Mouse (Mus musculus): Measurements from ENCODE around the gene Cmklr1. TPM values are rescaled to one million over a fixed set of nuclear protein-coding genes. Genes with fewer than 3 reads are reported as not detected.

The Cmklr1 gene
- total RNA-seq, 2 experiments from 2014 or later, result 0.94 TPM; not detected in 1

- ATAC-seq (replicated peaks; ENCODE audit: poor library complexity), result no peak
These were observed 4.0 kb upstream of the Cmklr1 start for GRCm38 (mm10) chr5:113654206-113654605.

- no peak for ATAC-seq (replicated peaks; ENCODE audit: poor library complexity)
These were observed 2.0 kb upstream of the Cmklr1 start for GRCm38 (mm10) chr5:113652215-113652614.

GRCm38 (mm10) chr5:113648647-113649211, 1.5 kb downstream of the Cmklr1 start:
- ATAC-seq (replicated peaks; ENCODE audit: poor library complexity), result peak; percentile 38

GRCm38 (mm10) chr5:113647141-113647540, 3.1 kb downstream of the Cmklr1 start:
- no peak; the same call in 1 of the 2 replicates for ATAC-seq (replicated peaks; ENCODE audit: poor library complexity)

DNA sequence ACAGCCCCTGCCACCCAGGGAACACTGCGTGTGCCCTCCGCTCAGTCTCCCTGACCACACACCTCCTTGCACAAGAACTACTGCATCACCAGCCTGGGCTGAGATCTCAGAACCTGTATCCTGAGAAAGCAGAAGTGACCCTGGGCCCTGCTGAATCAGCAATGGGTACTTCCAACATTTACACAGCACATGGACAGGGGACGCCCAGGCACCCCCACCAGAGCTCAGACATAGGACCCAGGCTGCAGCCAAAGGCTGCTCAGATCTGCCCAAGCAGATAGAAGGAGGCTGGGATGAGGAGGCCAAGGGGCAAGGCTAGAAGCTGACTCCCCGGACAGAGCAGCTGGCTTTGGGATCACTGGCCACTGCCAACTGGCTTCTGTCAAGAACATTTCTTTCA, 5.7 kb downstream of the Cmklr1 start:
- peak; percentile 83 for ATAC-seq (replicated peaks; ENCODE audit: poor library complexity)

- ATAC-seq (replicated peaks; ENCODE audit: poor library complexity), result peak; percentile 70
These were observed 6.9 kb downstream of the Cmklr1 start for GRCm38 (mm10) chr5:113643107-113643848.

GRCm38 (mm10) chr5:113641066-113641465, 9.2 kb downstream of the Cmklr1 start:
- ATAC-seq (replicated peaks; ENCODE audit: poor library complexity), result no peak

GRCm38 (mm10) chr5:113639126-113639525, 11.1 kb downstream of the Cmklr1 start:
- ATAC-seq (replicated peaks; ENCODE audit: poor library complexity), result no peak

- ATAC-seq (replicated peaks; ENCODE audit: poor library complexity), result no peak
These were observed 12.2 kb downstream of the Cmklr1 start for GRCm38 (mm10) chr5:113638055-113638454.

- no peak for ATAC-seq (replicated peaks; ENCODE audit: poor library complexity)
These were observed 12.6 kb downstream of the Cmklr1 start for GRCm38 (mm10) chr5:113637631-113638030.

DNA sequence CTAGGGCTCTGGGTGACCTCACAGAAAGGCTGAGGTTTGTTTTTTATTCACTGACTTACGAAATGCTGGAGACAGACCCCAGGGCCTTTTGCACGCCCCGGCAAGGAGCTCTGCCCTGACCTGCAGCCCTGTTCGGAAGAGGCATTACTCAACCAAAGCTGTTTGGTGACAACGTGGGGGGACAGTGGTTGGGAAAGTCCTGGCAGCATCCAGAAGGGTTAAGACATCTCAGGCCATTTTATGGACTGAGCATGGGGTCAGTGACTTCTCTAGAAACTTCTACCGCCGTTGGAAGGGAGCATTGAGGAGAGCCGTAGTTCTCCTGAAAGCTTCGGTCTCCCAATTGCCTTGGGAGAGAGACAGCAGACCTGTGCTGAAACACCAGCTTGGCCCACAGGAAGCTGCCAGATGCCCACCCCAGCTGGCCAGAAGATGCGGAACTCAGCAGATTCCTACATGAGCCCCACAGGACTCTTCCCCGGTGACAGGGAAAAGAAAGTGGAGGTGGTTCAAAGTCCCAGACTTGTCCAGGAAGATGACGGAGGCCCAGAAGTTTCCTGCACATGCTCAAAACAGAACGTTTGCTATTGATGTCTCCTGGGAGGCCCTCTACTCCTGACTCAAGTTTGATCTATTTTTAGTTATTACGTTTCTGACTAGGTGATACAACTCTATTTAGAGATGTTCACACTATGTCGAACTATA, 14.2 kb downstream of the Cmklr1 start:
- no peak; the same call in 1 of the 2 replicates for ATAC-seq (replicated peaks; ENCODE audit: poor library complexity)

DNA sequence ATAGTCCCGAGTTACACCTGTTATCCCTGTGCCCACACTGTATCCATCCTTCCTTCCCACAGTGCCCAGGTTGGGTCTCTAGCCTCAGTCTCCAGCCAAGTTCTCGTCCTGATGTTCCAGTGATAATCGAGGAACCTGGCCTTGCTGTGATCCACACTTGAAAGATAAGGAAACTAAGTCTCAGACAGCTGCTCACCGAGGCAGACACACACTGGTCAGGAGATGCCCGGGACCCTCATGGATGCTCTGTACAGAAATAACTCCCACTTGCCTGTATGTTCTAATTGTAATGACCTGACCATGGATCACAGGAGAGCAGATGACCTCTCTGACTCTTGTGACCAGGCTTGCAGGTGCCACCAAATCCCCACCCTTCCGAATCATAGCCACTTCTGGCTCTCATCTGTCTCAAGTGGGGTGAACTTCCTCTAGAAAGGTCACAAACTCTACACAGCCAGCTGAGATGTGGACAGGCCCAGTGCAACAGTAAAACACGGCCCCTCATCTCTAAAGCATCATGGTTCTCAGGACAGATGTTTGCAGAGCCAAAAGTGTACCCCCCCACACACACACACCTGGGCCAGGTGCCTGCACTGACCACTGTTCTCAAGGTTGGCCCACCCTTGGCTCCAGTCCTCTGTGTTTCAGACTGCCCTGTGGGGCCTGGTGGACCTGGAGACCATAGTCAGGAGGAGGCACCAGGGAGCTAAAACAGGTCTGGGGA, 15.2 kb downstream of the Cmklr1 start:
- no peak for ATAC-seq (replicated peaks; ENCODE audit: poor library complexity)

GRCm38 (mm10) chr5:113634024-113634651, 16.1 kb downstream of the Cmklr1 start:
- ATAC-seq (replicated peaks; ENCODE audit: poor library complexity), result peak; percentile 47

GRCm38 (mm10) chr5:113633037-113633714, 17.1 kb downstream of the Cmklr1 start:
- no peak for ATAC-seq (replicated peaks; ENCODE audit: poor library complexity)

- no peak for ATAC-seq (replicated peaks; ENCODE audit: poor library complexity)
These were observed 20.1 kb downstream of the Cmklr1 start for GRCm38 (mm10) chr5:113630116-113630515.

DNA sequence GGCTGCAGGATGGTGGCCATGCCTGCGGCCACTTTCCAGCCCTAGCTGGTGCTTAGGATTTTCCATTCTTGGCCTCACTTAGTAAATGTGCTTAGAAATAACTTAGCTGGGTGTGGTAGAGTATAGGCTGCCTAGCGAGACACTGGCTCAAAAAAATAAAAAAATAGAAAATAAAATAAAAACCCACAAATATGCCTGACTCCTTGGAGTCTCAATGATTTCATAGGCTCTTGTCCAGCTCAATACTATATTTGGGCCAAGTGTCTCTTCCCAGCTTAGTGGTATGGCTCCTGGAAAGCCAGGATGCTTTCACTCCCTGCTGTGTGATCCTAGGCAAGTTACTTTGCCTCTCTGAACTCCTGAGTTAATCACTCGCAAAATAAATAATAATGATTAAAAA, 21.0 kb downstream of the Cmklr1 start:
- no peak for ATAC-seq (replicated peaks; ENCODE audit: poor library complexity)

DNA sequence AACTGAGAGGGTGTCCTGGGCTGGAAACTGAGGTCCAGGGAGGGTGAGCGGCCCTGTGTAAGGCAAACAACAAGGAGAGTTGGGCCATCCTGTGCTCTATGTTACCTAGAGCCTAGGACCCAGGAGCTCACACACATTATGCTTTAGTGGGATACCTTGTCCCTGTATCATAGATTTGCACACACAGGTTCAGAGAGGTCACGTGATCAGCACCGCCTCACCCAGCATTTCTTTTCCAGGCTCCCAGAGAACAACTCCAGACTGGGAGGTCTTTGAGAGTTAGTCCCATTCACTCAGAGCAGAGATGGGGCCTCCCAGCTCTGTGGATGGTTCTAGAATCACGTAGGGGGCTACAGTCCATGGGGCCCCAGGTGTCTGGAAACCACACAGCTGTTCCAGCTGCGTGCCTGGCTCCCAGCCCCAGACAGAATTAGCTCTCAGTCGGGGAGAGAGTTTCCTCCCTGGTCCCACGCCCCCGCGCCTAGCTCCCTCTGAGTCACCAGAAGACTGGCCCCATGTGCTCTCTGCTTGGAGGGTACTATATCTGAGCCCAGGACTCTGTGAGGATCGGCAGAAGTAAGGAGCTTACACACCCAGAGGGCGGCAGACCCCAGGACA, 22.3 kb downstream of the Cmklr1 start:
- no peak for ATAC-seq (replicated peaks; ENCODE audit: poor library complexity)

- ATAC-seq (replicated peaks; ENCODE audit: poor library complexity), result no peak
These were observed 23.2 kb downstream of the Cmklr1 start for GRCm38 (mm10) chr5:113626991-113627390.

- peak; percentile 86 for ATAC-seq (replicated peaks; ENCODE audit: poor library complexity)
These were observed 23.9 kb downstream of the Cmklr1 start for GRCm38 (mm10) chr5:113626352-113626751.

DNA sequence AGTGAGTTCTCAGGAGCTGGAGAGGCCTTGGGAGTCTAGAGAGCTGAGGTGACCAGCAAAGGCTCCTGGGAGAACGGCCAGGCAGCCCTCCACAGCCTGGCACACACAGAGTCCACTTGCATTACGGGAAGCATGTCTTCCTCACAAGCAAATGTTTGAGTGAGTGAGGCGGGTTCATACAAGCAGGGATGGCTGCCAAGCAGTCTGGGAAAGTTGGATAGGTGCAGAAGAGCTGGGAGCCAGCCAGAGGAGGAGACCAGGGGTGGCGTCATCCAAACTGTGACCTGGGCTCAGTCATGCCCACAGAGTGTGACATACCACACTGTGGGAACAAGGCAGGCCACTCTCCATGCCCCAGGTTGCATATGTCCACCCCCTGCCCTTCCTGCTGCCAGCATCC, 25.2 kb downstream of the Cmklr1 start:
- no peak for ATAC-seq (replicated peaks; ENCODE audit: poor library complexity)

Measured in megakaryocyte progenitor cell, adult 5-6 weeks (primary cell).